Mouse (Mus musculus): ENCODE results near the gene Svbp.

Svbp gene

GRCm38 (mm10) chr4:119247462-119248235, 52.5 kb downstream of the Svbp start:
- DNase-seq: peak; percentile 79

GRCm38 (mm10) chr4:119248407-119248965, 53.4 kb downstream of the Svbp start:
- DNase-seq: no peak

Measured in retina, postnatal 1 day (tissue).